Mouse (Mus musculus) G1E (cell line): ENCODE results near the gene Ctsf.

ENCODE experiments used
- CTCF ChIP-seq: IDR thresholded peaks from 2 replicates; pipeline ENCODE4 v1.5.1; 2012; ENCODE audit warnings: low read depth, low read length, inconsistent platforms, mixed read lengths
- POLR2AphosphoS5 ChIP-seq: IDR thresholded peaks from 2 replicates; pipeline ENCODE4 v1.6.1; 2012; ENCODE audit warnings: low read depth, low read length, inconsistent platforms; ENCODE audit not compliant: insufficient replicate concordance

DNA sequence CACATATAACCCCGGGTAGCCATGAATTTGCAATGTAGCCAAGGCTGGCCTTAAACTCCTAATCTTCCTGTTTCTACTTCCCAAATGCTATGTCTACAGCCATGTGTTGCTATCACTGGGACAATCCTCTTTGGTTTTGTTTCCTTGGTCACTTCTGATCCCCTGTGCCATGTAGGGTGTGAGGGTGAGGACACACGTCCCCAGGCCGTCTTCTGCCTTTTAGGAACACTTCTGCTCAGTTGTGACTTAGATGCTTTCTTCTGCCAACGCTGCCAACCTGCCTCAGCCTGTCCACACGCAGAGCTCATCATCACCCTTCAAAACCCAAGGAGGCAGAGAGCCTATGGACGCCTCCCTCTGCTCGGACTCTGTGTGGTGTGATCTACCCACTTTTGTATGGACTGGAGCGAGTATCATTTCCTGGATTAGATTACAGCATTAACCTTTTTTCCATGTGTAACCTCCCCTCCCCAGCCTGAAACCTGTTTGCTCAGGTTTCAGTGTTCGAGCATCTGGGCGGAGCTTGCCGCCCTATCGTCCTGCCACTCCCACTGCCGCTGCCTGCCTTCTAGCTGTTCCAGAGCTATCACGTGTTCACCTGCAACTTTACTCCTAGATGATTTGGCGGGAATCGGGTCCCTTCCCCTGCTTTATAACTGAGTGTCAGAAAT, 26.4 kb upstream of the Ctsf start:
- no peak for TF ChIP-seq POLR2AphosphoS5
- no peak for TF ChIP-seq CTCF
